Mouse (Mus musculus): ENCODE measurements around the gene Cenpm. TPM values are rescaled to one million over a fixed set of nuclear protein-coding genes. Genes with fewer than 3 reads are reported as not detected.

The Cenpm gene
- polyA plus RNA-seq, 1 experiment = 16.1 TPM

- TF ChIP-seq CTCF (IDR thresholded peaks at IDR 0.05; ENCODE audit: borderline replicate concordance, insufficient read depth, low read length) (no peak), POLR2A (IDR thresholded peaks at IDR 0.05; ENCODE audit: low read depth, low read length) (no peak)
- Histone ChIP-seq H3K27ac (ENCODE audit: insufficient read depth, low read length) (no peak overlapping the region), H3K4me3 (ENCODE audit: insufficient read depth, low read length) (no peak overlapping the region), H3K4me1 (ENCODE audit: control insufficient read depth, insufficient read depth, low read length) (peaks cover 8% of the 10 kb centered on the region)
Observed at GRCm38 (mm10) chr15:82202086-82202485, 42.5 kb downstream of the Cenpm start.

- no peaks in the 10 kb centered on the region for H3K4me1 ChIP-seq (ENCODE audit: control insufficient read depth, insufficient read depth, low read length)
- H3K27ac ChIP-seq (ENCODE audit: insufficient read depth, low read length) = no peak overlapping the region
- TF ChIP-seq CTCF (IDR thresholded peaks at IDR 0.05; ENCODE audit: borderline replicate concordance, insufficient read depth, low read length) (no peak), POLR2A (IDR thresholded peaks at IDR 0.05; ENCODE audit: low read depth, low read length) (no peak)
Observed at GRCm38 (mm10) chr15:82199546-82199945, 45.0 kb downstream of the Cenpm start.

DNA sequence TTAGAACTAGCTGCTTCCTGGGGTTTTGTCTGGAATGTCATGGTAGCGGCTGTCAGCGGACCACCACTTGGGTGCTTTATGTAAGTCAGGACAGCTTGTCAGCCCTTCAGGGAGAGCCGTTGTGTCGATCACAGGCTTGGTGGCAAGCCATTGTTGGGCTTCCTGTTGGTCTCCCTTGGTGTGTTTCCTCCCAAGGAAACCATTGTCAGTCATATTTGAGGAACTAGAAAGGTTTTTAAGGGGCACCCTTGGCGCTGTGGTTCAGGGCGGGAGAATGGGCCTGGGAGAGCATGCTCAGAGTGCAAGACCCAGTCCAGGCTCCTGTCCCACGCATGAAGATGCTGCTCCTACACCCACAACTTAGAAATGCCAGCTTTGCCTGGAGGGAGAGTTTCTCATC lies 46.2 kb downstream of the Cenpm start:
- Histone ChIP-seq H3K4me1 (ENCODE audit: control insufficient read depth, insufficient read depth, low read length) (no peaks in the 10 kb centered on the region), H3K4me3 (ENCODE audit: insufficient read depth, low read length) (no peak overlapping the region)
- no peak for TF ChIP-seq POLR2A (IDR thresholded peaks at IDR 0.05; ENCODE audit: low read depth, low read length)
- no peak for TF ChIP-seq CTCF (IDR thresholded peaks at IDR 0.05; ENCODE audit: borderline replicate concordance, insufficient read depth, low read length)

More at GRCm38 (mm10) chr15:82199546-82199945, 45.0 kb downstream of the Cenpm start:
- no peak overlapping the region for H3K4me3 ChIP-seq (ENCODE audit: insufficient read depth, low read length)

DNA sequence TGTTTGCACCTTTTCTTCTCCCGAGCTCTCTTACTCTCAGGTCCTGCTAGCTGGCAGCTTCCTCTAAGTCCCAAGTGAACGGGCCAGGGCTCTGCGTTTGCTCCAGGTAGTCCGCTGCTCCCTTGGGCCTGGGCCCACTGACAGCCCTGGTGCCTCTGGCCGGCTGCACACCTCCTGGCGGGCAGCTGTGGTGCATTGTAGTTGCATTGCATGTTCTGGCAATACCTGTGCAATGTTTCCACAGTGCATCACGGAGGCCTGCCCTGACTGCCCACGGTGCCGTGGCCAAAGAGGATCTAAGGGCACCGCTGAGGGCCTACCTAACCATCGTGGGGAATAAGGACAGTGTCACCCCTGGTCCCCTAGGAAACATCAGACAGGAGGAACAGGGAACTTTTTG lies 46.6 kb downstream of the Cenpm start:
- TF ChIP-seq CTCF (IDR thresholded peaks at IDR 0.05; ENCODE audit: borderline replicate concordance, insufficient read depth, low read length) = no peak
- no peak for TF ChIP-seq POLR2A (IDR thresholded peaks at IDR 0.05; ENCODE audit: low read depth, low read length)
- H3K27ac ChIP-seq (ENCODE audit: insufficient read depth, low read length) = no peak overlapping the region
- no peaks in the 10 kb centered on the region for H3K4me1 ChIP-seq (ENCODE audit: control insufficient read depth, insufficient read depth, low read length)
- H3K4me3 ChIP-seq (ENCODE audit: insufficient read depth, low read length) = no peak overlapping the region

More for the DNA sequence above, 46.2 kb downstream of the Cenpm start:
- H3K27ac ChIP-seq (ENCODE audit: insufficient read depth, low read length) = no peak overlapping the region

DNA sequence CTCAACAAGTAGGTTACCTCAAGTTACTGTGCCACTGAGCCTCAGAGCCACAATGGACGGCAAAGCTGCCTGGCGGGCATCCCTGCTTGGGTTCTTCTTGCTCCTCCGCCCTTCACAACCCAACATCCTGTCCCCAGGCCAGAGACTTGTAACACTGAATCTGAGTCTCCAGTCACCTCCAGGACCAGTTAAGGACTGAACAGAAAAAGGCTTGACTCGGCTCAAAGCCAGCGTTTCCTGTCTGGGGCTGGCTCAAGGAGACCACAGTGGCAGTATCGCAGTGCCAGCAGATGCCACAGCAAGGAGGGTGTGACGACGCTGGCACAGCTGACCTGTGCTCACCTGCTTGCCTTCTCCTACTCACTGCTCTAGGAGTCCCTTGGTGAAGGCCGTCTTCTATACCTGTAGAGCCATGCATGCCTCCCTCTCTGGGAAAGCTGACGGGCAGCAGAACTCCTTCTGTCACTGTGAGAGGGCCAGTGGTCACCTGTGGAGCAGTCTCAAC lies 47.2 kb downstream of the Cenpm start:
- no peak for TF ChIP-seq POLR2A (IDR thresholded peaks at IDR 0.05; ENCODE audit: low read depth, low read length)
- no peak for TF ChIP-seq CTCF (IDR thresholded peaks at IDR 0.05; ENCODE audit: borderline replicate concordance, insufficient read depth, low read length)
- H3K4me1 ChIP-seq (ENCODE audit: control insufficient read depth, insufficient read depth, low read length) = no peaks in the 10 kb centered on the region
- H3K4me3 ChIP-seq (ENCODE audit: insufficient read depth, low read length) = no peak overlapping the region
- no peak overlapping the region for H3K27ac ChIP-seq (ENCODE audit: insufficient read depth, low read length)

DNA sequence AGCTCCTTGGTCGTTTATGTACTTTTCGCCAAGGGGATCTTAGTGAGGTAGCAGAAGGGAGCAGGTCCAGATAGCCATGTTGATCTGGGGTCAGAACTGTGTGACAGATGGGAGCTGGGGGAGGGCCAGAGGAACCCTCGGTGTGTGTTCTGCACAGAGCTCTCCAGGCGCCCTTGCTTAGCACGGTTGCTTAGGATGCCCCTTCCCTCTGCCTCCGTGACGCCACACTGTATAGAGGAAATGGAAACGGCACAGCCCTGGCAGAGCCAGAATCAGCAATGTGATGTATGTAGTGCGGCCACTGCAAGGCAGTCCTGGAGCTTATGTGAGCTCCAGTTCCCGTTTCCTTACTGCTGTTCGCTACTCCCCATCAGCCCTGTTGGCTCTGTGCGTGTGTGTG lies 48.2 kb downstream of the Cenpm start:
- TF ChIP-seq CTCF (IDR thresholded peaks at IDR 0.05; ENCODE audit: borderline replicate concordance, insufficient read depth, low read length) = no peak
- TF ChIP-seq POLR2A (IDR thresholded peaks at IDR 0.05; ENCODE audit: low read depth, low read length) = no peak
- Histone ChIP-seq H3K4me1 (ENCODE audit: control insufficient read depth, insufficient read depth, low read length) (no peaks in the 10 kb centered on the region), H3K27ac (ENCODE audit: insufficient read depth, low read length) (no peak overlapping the region), H3K4me3 (ENCODE audit: insufficient read depth, low read length) (no peak overlapping the region)

DNA sequence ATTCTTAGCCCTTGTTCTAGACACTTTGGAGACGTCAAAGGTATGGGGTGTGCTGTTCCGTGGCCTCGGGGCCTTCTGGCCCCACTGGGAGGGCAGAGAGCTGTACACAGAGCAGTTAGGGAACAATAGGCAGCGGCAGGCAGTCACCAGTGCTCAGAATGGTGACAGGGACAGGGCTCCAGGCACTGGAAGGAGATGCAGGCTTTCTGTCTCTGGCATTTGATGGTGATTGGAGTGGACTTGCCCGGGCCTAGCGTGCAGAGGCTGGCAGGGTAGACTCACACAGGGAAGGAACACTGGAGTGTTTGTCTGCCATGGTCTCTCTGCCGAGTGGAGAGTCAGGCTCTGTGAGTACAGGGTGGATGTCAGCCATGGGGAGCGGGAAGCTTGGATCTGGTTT lies 51.9 kb downstream of the Cenpm start:
- H3K4me1 ChIP-seq (ENCODE audit: control insufficient read depth, insufficient read depth, low read length) = no peaks in the 10 kb centered on the region
- H3K27ac ChIP-seq (ENCODE audit: insufficient read depth, low read length) = no peak overlapping the region
- no peak overlapping the region for H3K4me3 ChIP-seq (ENCODE audit: insufficient read depth, low read length)
- no peak for TF ChIP-seq CTCF (IDR thresholded peaks at IDR 0.05; ENCODE audit: borderline replicate concordance, insufficient read depth, low read length)
- no peak for TF ChIP-seq POLR2A (IDR thresholded peaks at IDR 0.05; ENCODE audit: low read depth, low read length)

DNA sequence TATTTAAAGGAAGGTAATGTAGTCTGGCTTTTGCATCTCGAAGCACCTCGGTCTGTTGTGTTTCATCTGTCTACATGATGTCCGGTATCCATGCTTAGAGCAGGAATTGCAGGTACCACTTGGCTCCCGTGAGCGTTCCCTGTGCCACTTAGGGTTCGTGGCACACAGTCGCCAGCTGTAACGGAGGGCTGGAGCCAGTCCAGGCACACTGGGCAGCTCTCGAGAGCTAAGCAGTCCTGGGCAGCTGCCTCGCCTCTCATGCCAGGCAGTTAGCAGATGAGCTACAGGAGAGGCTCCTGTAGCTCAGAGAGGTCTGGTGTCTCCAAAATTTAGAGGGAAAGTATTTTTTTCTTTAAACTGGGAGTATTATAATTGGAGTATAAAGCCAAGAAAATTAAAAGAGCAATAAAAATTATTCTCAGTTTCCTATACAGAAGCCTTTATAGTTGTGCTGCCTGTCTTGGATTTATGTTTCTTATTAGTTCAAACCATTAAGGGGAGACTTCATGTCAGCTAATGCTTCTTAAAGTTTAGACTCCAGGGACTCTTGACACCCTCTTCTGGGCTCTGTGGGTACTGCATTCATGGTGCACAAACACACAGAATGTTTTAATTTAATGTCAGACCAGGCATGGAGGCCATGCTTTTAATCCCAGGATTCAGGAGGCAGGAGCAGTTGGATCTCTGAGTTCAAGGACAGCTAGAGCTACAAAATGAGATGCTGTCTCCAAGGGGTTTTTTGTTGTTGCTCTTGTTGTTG lies 55.9 kb downstream of the Cenpm start:
- Histone ChIP-seq H3K27ac (ENCODE audit: insufficient read depth, low read length) (no peak overlapping the region), H3K4me3 (ENCODE audit: insufficient read depth, low read length) (no peak overlapping the region), H3K4me1 (ENCODE audit: control insufficient read depth, insufficient read depth, low read length) (no peaks in the 10 kb centered on the region)
- TF ChIP-seq CTCF (IDR thresholded peaks at IDR 0.05; ENCODE audit: borderline replicate concordance, insufficient read depth, low read length) (no peak), POLR2A (IDR thresholded peaks at IDR 0.05; ENCODE audit: low read depth, low read length) (no peak)

- H3K4me3 ChIP-seq (ENCODE audit: insufficient read depth, low read length) = no peak overlapping the region
- H3K4me1 ChIP-seq (ENCODE audit: control insufficient read depth, insufficient read depth, low read length) = no peaks in the 10 kb centered on the region
- TF ChIP-seq POLR2A (IDR thresholded peaks at IDR 0.05; ENCODE audit: low read depth, low read length) (no peak), CTCF (IDR thresholded peaks at IDR 0.05; ENCODE audit: borderline replicate concordance, insufficient read depth, low read length) (no peak)
- no peak overlapping the region for H3K27ac ChIP-seq (ENCODE audit: insufficient read depth, low read length)
Observed at GRCm38 (mm10) chr15:82187924-82188323, 56.6 kb downstream of the Cenpm start.

- Histone ChIP-seq H3K27ac (ENCODE audit: insufficient read depth, low read length) (no peak overlapping the region), H3K4me1 (ENCODE audit: control insufficient read depth, insufficient read depth, low read length) (no peaks in the 10 kb centered on the region), H3K4me3 (ENCODE audit: insufficient read depth, low read length) (no peak overlapping the region)
- no peak for TF ChIP-seq CTCF (IDR thresholded peaks at IDR 0.05; ENCODE audit: borderline replicate concordance, insufficient read depth, low read length)
- no peak for TF ChIP-seq POLR2A (IDR thresholded peaks at IDR 0.05; ENCODE audit: low read depth, low read length)
Observed at GRCm38 (mm10) chr15:82187401-82187800, 57.1 kb downstream of the Cenpm start.

All from embryonic fibroblast, embryonic 13.5 days (primary cell).